Mouse (Mus musculus) bone marrow macrophage, adult 2 months (primary cell): ENCODE measurements at regions not wholly inside any gene's neighbourhood (a gene's known extent, or its start where the extent isn't known, plus 50 kb on each side); places are given as distances from the start of the nearest gene placed in this dataset.

Experiments used
- CTCF ChIP-seq: IDR thresholded peaks from 2 replicates; pipeline ENCODE4 v1.5.1; 2012; ENCODE audit warnings: low read depth, mild to moderate bottlenecking, low read length, moderate library complexity
- POLR2A ChIP-seq: IDR thresholded peaks from 2 replicates; pipeline ENCODE4 v1.6.1; 2012; ENCODE audit warnings: mild to moderate bottlenecking, low read depth, low read length, borderline replicate concordance

DNA sequence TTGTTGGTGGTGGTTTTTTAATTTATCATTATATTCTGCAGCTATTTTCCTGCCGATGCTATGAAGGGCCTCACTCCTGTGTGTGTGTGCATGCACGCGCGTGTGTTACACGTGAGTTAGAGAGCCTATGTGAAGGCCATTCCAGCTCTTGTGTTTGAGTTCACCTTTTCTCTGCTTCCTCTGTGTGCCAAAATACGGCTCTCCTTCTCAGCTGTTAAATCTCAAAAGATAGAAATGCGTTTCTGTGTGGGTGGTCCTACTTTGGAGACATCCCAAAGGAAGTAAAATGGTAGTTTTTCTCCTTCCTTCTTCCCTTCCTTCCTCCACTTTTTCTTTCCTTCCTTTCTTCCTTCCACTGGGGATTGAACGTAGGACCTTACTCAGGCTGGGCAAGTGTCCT is 136.4 kb downstream of the Npy start:
- TF ChIP-seq CTCF (no peak), POLR2A (no peak)
